Mouse (Mus musculus) frontal cortex, adult 2 months (tissue): Measurements from ENCODE around the gene Bbc3. TPM values are rescaled to one million over a fixed set of nuclear protein-coding genes. Genes with fewer than 3 reads are reported as not detected.

ENCODE experiments used
- polyA plus RNA-seq: library from polyadenylated mRNA; depleted of rRNA; stranded (reverse); fragments of >200 nt; gene quantifications from 2 replicates; pipeline ENCODE4 v1.2.3, GENCODE M21; 2012; rRNA removed

Gene Bbc3
- polyA plus RNA-seq, 1 experiment = 17.1 TPM

Other genes with a start within 250 kb of the Bbc3 start
- 0.40 and 0.42 TPM in 2 replicates for gene Zfp541, start 246.6 kb upstream of the Bbc3 start, polyA plus RNA-seq
- gene Napa, start 209.9 kb upstream of the Bbc3 start, polyA plus RNA-seq = 368 and 442 TPM in 2 replicates
- 50.7 and 58.1 TPM in 2 replicates for gene Kptn, start 188.5 kb upstream of the Bbc3 start, polyA plus RNA-seq
- gene Slc8a2, start 178.6 kb upstream of the Bbc3 start, polyA plus RNA-seq = 122 and 124 TPM in 2 replicates
- 83.7 and 85.4 TPM in 2 replicates for gene Meis3, start 133.3 kb upstream of the Bbc3 start, polyA plus RNA-seq
- 11.9 and 12.5 TPM in 2 replicates for gene Dhx34, start 86.4 kb upstream of the Bbc3 start, polyA plus RNA-seq
- gene C5ar2, start 64.2 kb upstream of the Bbc3 start, polyA plus RNA-seq = 0.56 and 0.67 TPM in 2 replicates
- gene C5ar1, start 48.9 kb upstream of the Bbc3 start, polyA plus RNA-seq = 1.2 and 1.3 TPM in 2 replicates
- 57.6 and 58.4 TPM in 2 replicates for gene Inafm1, start 34.8 kb upstream of the Bbc3 start, polyA plus RNA-seq
- 91.2 and 91.4 TPM in 2 replicates for gene Ccdc9, start 21.6 kb upstream of the Bbc3 start, polyA plus RNA-seq
- 99.8 and 114 TPM in 2 replicates for gene Sae1, start 79.4 kb downstream of the Bbc3 start, polyA plus RNA-seq
- gene Zc3h4, start 92.5 kb downstream of the Bbc3 start, polyA plus RNA-seq = 38.9 and 40.0 TPM in 2 replicates
- gene Tmem160, start 144.4 kb downstream of the Bbc3 start, polyA plus RNA-seq = 84.3 and 91.7 TPM in 2 replicates
- 7.8 and 10.1 TPM in 2 replicates for gene Npas1, start 169.3 kb downstream of the Bbc3 start, polyA plus RNA-seq